Mouse (Mus musculus): ENCODE results near the gene Arhgap15.

DNA sequence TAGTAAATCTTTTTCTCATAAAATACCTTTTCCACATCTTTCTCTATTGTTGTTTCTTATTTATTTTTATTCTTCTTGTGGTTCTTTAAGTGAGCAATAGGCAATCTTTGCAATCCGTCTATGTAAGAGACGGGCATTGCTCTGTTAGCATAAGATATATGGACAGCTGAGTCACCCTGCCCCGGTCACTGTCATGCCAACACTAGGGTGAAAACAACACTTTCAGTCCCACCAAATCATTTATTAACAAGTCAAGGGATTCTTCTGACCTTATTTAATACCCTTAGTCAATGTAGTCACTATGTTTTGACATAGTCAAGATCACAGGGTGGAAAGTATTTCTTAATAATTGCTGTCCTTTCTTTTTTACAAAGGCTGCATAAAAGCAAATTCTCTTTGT is 525.8 kb downstream of the Arhgap15 start:
- TF ChIP-seq CTCF (IDR thresholded peaks at IDR 0.05; ENCODE audit: borderline replicate concordance, extremely low read depth, insufficient read depth, insufficient read length) (no peak), POLR2A (IDR thresholded peaks at IDR 0.05; ENCODE audit: borderline replicate concordance, extremely low read depth, insufficient read depth, insufficient read length, poor library complexity, severe bottlenecking) (no peak)
